Mouse (Mus musculus) spleen, adult 2 months (tissue): ENCODE data around the gene Krt71.

Source experiments
- CTCF ChIP-seq: fragments of 200-500 bp; IDR thresholded peaks from 2 replicates; pipeline ENCODE4 v1.5.1; 2011; ENCODE audit warnings: mild to moderate bottlenecking, inconsistent platforms; ENCODE audit not compliant: insufficient read depth, insufficient read length, insufficient replicate concordance; ENCODE audit errors: extremely low read depth
- POLR2A ChIP-seq: fragments of 200-500 bp; IDR thresholded peaks from 2 replicates; pipeline ENCODE4 v1.6.1; 2011; ENCODE audit warnings: low read depth, low read length, inconsistent platforms

DNA sequence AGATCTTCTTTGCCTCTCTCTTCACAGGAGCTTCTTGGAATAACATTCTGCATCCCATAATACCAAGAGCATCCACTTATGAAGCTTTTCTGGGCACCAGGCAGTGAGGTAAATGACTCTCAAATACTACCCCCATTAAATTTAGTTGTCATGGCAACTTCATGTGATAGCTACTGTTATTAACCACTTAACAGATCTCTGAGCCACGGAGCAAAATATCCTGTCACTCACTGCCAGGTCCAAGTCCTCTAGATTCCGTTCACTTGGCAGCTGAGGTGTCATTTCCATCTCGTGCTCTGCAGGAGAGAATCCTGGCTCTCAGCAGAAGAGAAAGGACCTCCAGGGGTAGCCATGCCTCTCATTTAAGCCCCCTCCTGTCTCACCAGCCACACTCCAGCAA, 48.0 kb upstream of the Krt71 start:
- TF ChIP-seq POLR2A: no peak
- TF ChIP-seq CTCF: no peak
